Mouse (Mus musculus): ENCODE data around the gene Bcl9l. TPM values are rescaled to one million over a fixed set of nuclear protein-coding genes. Genes with fewer than 3 reads are reported as not detected.
A peak's percentile ranks its signal among the peaks of the same experiment; 100 is the strongest.
"Not testable (repeated sequence)": the region's sequence is repeated elsewhere in the genome, so short reads cannot be mapped to it uniquely, and the experiment has no call there.

The Bcl9l gene
- polyA plus RNA-seq (2012; rRNA removed), result 20.1 and 21.7 TPM in 2 replicates

GRCm38 (mm10) chr9:44482552-44482951 lies at the start of gene Bcl9l:
Bcl9l (plus strand) TSS chr9:44482825.
- peak; percentile 88 to 93 for DNase-seq (ENCODE audit: extremely low spot score in 1 of 2, low spot score in 1 of 2)

GRCm38 (mm10) chr9:44435747-44436146 lies 46.9 kb upstream of the Bcl9l start:
- no peak for DNase-seq (ENCODE audit: extremely low spot score in 1 of 2, low spot score in 1 of 2)

DNA sequence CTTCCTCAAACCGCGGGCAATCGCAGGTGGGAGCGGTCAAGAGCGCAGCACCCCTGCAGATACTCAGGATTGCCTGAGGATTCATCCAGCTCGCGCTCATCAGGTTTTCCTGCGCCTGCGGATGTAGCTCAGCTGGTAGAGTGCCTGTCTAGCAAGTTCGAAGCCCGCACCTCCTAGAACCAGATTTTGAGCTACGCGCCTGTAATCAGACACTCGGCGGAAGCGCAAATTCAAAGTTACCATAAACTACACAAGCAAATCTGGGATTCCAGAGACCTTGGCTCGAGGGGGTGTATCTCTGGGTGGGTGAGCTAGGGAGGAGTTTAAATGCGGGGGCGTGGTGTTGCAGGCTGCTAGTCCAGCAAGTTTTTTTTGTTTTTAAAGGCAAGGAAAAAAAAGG lies 41.7 kb upstream of the Bcl9l start, which contains the start of gene Foxr1:
Gene Foxr1, minus strand, starts transcription at position 176 of the 400 bp plus-strand sequence.
- no peak for DNase-seq (ENCODE audit: extremely low spot score in 1 of 2, low spot score in 1 of 2)

DNA sequence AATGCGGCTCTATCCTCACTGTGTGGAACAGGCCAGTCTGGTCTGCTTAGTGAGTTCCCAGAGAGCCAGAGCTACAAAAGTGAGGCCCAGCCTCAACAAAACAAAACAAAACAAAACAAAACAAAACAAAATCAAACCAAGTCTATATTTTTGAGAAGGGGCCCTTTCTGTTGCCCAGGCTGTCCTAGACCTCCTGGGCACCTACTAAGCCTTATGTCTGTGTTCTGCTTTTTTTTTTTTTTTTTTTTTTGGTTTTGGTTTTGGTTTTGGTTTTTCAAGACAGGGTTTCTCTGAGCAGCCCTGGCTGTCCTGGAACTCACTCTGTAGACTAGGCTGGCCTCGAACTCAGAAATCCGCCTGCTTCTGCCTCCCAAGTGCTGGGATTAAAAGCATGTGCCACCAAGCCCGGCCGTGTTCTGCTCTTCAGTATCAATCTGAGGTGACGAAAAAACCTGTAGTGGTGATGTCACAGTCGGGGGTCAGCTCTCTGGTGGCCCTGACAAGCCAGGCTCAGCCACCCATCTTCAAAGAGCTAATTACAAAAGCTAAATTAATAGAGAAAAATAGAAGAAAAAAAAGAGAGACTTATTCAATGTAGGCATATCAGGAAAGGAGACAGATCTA lies 38.1 kb upstream of the Bcl9l start:
- not testable (repeated sequence) for DNase-seq (ENCODE audit: extremely low spot score in 1 of 2, low spot score in 1 of 2)

DNA sequence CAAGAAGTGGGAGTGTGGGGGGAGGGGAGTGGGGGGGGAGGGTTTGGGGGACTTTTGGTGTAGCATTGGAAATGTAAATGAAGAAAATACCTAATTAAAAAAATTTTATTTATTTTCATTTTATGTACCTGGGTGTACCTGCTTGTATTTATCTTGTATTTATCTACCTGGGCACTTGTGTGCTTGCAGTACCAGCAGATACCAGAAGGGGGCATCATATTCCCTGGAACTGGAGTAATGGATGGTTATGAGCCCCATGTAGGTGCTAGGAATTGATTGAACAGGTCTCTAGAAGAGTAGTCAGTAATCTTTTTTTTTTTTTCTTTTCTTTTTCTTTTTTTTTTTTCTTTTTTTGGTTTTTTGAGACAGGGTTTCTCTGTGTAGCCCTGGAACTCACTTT lies 32.2 kb upstream of the Bcl9l start:
- no peak for DNase-seq (ENCODE audit: extremely low spot score in 1 of 2, low spot score in 1 of 2)

GRCm38 (mm10) chr9:44454132-44454890 lies 28.3 kb upstream of the Bcl9l start:
- DNase-seq (ENCODE audit: extremely low spot score in 1 of 2, low spot score in 1 of 2), result peak in 1 of 2 experiments; percentile 94

- no peak for DNase-seq (ENCODE audit: extremely low spot score in 1 of 2, low spot score in 1 of 2)
Measured at GRCm38 (mm10) chr9:44454891-44455220, 27.8 kb upstream of the Bcl9l start, which contains the start of gene Upk2. Upk2 (minus strand) TSS chr9:44454976.

- peak; percentile 93 to 95 for DNase-seq (ENCODE audit: extremely low spot score in 1 of 2, low spot score in 1 of 2)
Measured at GRCm38 (mm10) chr9:44457035-44457742, 25.4 kb upstream of the Bcl9l start.

- no peak for DNase-seq (ENCODE audit: extremely low spot score in 1 of 2, low spot score in 1 of 2)
Measured at GRCm38 (mm10) chr9:44461950-44462349, 20.7 kb upstream of the Bcl9l start.

GRCm38 (mm10) chr9:44468224-44468623 lies 14.4 kb upstream of the Bcl9l start:
- DNase-seq (ENCODE audit: extremely low spot score in 1 of 2, low spot score in 1 of 2), result no peak

GRCm38 (mm10) chr9:44468800-44469199 lies 13.8 kb upstream of the Bcl9l start:
- no peak for DNase-seq (ENCODE audit: extremely low spot score in 1 of 2, low spot score in 1 of 2)

- no peak for DNase-seq (ENCODE audit: extremely low spot score in 1 of 2, low spot score in 1 of 2)
Measured at GRCm38 (mm10) chr9:44473184-44473583, 9.4 kb upstream of the Bcl9l start.

DNA sequence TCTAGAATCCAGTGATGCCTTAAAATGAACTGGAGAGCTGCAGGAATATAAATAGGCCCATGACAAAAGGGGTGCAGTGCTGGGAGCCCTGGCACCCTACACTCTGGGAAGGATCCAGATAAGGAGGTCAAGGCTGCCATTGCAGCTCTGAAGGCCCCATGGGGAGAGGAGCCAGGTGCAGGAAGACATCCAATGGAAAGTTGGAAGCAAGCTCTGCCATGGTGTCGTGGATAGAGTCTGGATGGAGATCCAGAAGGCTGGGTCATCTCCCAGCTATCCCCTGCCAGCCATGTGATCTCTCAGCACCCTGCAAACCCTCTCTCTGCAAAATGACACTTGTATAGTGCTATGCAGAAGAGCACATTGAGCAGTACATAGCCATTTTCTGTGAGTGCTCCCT lies 8.3 kb upstream of the Bcl9l start:
- DNase-seq (ENCODE audit: extremely low spot score in 1 of 2, low spot score in 1 of 2), result no peak

GRCm38 (mm10) chr9:44475936-44476335 lies 6.7 kb upstream of the Bcl9l start:
- no peak for DNase-seq (ENCODE audit: extremely low spot score in 1 of 2, low spot score in 1 of 2)

DNA sequence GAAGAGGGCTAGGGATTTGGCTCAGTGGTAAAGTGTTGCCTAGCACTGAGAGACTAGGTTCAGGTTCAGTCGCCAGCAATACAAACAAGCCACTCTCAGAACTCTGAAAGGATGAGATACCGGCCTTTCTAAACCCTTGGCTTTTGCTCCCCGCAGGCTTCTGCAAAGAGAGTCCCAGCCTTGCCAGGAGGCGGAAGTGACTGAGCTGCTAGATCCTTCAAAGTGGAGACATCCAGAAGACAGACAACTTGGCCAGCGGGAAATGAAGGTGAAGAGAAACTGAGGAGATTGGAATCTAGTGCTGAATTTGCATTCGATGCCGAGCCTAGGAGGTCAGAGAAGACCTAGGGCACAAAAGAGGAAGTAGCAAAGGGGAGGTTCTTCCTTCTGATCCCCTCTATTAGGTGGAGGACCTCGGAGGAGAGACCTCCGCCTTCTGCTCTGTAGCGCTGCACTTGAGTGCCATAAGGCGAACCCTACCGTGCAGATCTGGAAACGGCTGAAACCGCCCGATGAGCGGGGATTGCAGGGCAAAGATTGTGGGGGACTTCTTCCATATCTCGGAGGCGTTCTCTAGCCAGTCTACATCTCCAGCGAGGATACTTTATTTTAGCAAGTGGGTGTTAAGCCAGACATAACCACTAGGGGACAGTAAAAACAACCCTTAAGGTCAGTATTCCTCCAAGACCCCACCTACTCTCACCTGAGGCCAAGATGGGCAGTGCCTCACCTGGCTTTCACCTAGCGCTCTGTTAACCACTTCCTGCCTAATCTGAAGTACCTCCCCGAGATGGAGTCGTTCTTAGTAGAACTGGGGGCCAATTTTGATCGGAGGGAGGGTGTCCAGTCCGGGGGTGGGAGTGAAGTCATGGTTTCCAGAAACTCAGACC lies 5.0 kb upstream of the Bcl9l start:
- DNase-seq (ENCODE audit: extremely low spot score in 1 of 2, low spot score in 1 of 2), result peak in 1 of 2 experiments; percentile 87

- DNase-seq (ENCODE audit: extremely low spot score in 1 of 2, low spot score in 1 of 2), result peak in 1 of 2 experiments; percentile 68
Measured at GRCm38 (mm10) chr9:44478229-44478921, 4.2 kb upstream of the Bcl9l start.

- DNase-seq (ENCODE audit: extremely low spot score in 1 of 2, low spot score in 1 of 2), result peak in 1 of 2 experiments; percentile 68
Measured at GRCm38 (mm10) chr9:44478959-44479605, 3.5 kb upstream of the Bcl9l start.

DNA sequence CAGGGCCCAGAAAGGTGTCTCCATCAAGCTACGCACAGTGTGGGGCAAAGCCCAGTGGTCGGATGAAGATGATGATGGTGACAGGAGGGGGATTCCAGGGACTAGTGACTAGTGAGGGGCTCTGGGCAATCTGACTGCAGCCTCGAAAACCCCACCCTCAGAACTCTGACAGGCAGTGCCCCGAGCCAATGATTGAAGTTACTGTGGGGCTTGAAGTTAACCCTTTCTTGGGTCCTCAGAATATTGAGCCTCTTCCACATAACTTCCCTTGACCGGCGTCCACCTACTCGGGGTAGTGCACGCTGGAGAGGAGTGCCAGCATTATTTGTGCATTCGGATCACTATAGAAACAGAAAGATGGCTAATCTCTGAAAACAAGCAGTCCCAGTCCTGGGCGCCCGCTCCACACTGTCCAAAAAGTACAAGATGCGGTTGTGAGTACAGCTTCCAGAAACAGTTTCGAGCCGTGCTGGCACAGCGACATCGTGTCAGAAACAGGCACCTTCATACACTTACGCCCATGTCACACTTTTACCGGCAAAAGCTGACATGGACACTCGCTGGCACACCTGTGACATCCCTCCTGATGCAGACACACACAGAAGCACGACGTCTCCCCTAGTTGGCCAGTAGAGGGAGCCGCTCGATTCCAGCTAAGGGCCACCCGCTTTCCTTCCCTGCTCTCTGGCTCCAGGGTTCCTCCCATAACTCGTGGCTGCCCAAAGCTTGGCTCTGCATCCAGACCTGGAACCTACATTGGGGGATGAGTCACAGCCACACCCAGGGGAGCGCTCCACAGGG lies 2.8 kb upstream of the Bcl9l start:
- peak; percentile 77 to 95 for DNase-seq (ENCODE audit: extremely low spot score in 1 of 2, low spot score in 1 of 2)

All from frontal cortex, adult 2 months (tissue).